Mouse (Mus musculus): ENCODE data around the gene Nrsn2.

DNA sequence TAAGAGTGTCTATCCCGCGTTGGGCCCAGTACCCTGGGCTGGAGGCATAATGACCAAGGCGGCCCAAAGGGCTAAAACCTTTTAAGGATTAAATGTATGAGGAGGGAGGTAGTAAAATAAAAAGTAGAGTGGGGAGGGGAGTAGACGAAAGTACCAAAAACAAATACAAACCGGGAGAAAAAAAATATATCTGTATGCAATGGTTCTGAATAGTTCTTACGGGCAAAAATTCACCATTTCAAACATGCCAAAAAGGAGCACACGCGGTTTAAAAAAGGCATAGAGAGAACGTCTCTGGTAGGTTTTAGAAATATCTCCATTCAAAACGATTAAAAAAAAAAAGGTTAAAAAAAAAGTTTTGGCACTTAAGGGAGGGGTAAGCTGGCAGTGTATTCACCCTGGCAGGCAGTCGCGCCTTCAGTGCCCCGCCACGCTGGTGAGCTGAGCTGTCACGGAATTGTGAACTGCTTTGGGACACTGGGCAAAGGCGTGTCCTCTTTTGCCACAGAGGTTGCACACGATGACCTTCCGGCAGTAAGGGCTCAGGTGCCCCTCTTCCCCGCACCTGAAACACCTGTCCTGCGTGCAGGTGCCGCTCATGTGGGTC lies 36.8 kb upstream of the Nrsn2 start:
- TF ChIP-seq MAX (IDR thresholded peaks at IDR 0.05) (no peak), CTCF (IDR thresholded peaks at IDR 0.05; ENCODE audit: control insufficient read depth, insufficient read depth, insufficient read length) (no peak), FOSL1 (IDR thresholded peaks at IDR 0.05; ENCODE audit: insufficient read depth, low read length, poor library complexity, severe bottlenecking) (no peak), USF1 (IDR thresholded peaks at IDR 0.05; ENCODE audit: low read depth) (no peak)

All from C2C12 (cell line).